Mouse (Mus musculus) embryonic facial prominence, embryonic 14.5 days (tissue): Measurements from ENCODE around the gene Cmas. TPM values are rescaled to one million over a fixed set of nuclear protein-coding genes. Genes with fewer than 3 reads are reported as not detected.

ENCODE experiments used
- ATAC-seq: fragments of 200-750 bp; cut with Nextera tagmentation; 2 replicates; pipeline ENCODE4 v1.8.0; 2017; ENCODE audit warnings: low read depth, moderate number of reproducible peaks, moderate TSS enrichment
- DNase-seq: peaks from one replicate; pipeline ENCODE4 v3.0.0-alpha.2; 2015; ENCODE audit warnings: low spot score
- H3K27ac ChIP-seq: fragments of 300-500 bp; sonication (generic); replicated peaks from 2 replicates; pipeline ENCODE4 v1.5.1; 2014; ENCODE audit warnings: low read depth, mild to moderate bottlenecking, low read length, moderate library complexity
- H3K27me3 ChIP-seq: fragments of 300-500 bp; sonication (generic); replicated peaks from 2 replicates; pipeline ENCODE4 v1.6.1; 2014; ENCODE audit warnings: low read length; ENCODE audit not compliant: control insufficient read depth, insufficient read depth
- H3K36me3 ChIP-seq: fragments of 300-500 bp; sonication (generic); 2 replicates; pipeline ENCODE4 v1.6.1; 2014; ENCODE audit warnings: low read length, mixed read lengths; ENCODE audit not compliant: control insufficient read depth, insufficient read depth
- H3K4me1 ChIP-seq: fragments of 300-500 bp; sonication (generic); 2 replicates; pipeline ENCODE4 v1.6.1; 2014; ENCODE audit warnings: antibody characterized with exemption, low read length; ENCODE audit not compliant: control insufficient read depth, insufficient read depth
- H3K4me2 ChIP-seq: fragments of 300-500 bp; sonication (generic); 2 replicates; pipeline ENCODE4 v1.6.1; 2014; ENCODE audit warnings: low read depth, mild to moderate bottlenecking, low read length, moderate library complexity, mixed read lengths
- H3K4me3 ChIP-seq: fragments of 300-500 bp; sonication (generic); 2 replicates; pipeline ENCODE4 v1.5.1; 2014; ENCODE audit warnings: low read depth, mild to moderate bottlenecking, low read length
- H3K9ac ChIP-seq: fragments of 300-500 bp; sonication (generic); 2 replicates; pipeline ENCODE4 v1.6.1; 2014; ENCODE audit warnings: low read depth, mild to moderate bottlenecking, low read length, moderate library complexity, mixed read lengths
- H3K9me3 ChIP-seq: fragments of 300-500 bp; sonication (generic); 2 replicates; pipeline ENCODE4 v1.6.1; 2016; ENCODE audit warnings: low read length; ENCODE audit not compliant: control insufficient read depth
- WGBS: fragments of 180-500 bp; shearing (Covaris S2); extraction: QIAGEN DNeasy Blood & Tissue Kit; methylation state at CpG from one replicate; pipeline ENCODE4 v1.1.7; 2014; 5-methylcytosine and 5-hydroxymethylcytosine counted together
- polyA plus RNA-seq: library from polyadenylated mRNA; unstranded; fragments of >200 nt; fragmentation: Nextera tagmentation; extraction: Ambion mirVana; gene quantifications from 2 replicates; pipeline ENCODE4 v1.2.1, GENCODE M21; 2014

Gene Cmas
- polyA plus RNA-seq, 1 experiment from 2014 or later = 95.6 TPM

DNA sequence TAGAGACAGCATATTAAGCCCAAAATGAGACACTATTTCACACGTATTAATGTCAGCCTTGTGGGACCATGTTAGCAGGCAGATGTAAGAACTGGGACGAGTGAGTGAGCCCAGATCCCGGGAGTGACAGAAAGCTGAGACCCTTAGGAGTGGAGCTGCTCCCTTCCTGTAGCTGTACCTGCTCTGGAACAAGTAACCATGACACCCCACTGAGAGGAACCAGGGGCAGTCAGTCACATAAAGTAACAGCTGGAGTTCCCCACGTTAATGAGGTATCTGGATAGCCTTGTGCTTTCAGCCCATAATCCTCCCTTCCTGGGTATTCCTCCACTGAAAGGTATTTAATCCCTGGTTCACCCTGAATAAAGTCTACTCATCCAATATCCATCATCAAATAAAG lies 13.3 kb upstream of the Cmas start:
- Histone ChIP-seq H3K9ac (no peak overlapping the region), H3K27ac (no peak overlapping the region), H3K27me3 (no peaks in the 10 kb centered on the region), H3K36me3 (no peaks in the 10 kb centered on the region), H3K4me2 (no peak overlapping the region), H3K4me1 (0 out of 2 replicates have a peak, but pooled peaks cover 5% of the 10 kb centered on the region), H3K4me3 (no peak overlapping the region), H3K9me3 (no peaks in the 10 kb centered on the region; the same call in 1 of the 2 replicates)
- DNase-seq (no peak), ATAC-seq (no peak)
- WGBS = 59% methylated on average over 4 of the region's 4 CpGs

DNA sequence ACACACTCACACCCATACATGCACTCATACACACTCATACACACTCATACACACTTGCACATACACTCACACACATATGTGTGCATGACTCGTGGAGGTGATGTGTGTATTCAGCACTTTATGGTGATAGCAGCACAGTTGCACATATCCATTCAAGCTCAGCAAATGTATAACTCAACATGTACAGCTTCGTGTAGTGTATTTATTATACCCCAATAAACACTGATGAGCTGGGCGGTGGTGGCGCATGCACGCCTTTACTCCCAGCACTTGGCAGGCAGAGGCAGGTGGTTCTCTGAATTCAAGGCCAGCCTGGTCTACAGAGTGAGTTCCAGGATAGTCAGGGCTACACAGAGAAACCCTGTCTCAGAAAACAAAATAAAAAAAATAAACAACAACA lies 11.0 kb upstream of the Cmas start:
- H3K9ac ChIP-seq = no peak overlapping the region
- no peaks in the 10 kb centered on the region for H3K27me3 ChIP-seq
- no peak overlapping the region for H3K4me2 ChIP-seq
- no peaks in the 10 kb centered on the region for H3K36me3 ChIP-seq
- ATAC-seq (no peak), DNase-seq (no peak)
- H3K27ac ChIP-seq = no peak overlapping the region
- no peaks in the 10 kb centered on the region; the same call in 1 of the 2 replicates for H3K9me3 ChIP-seq
- H3K4me3 ChIP-seq = no peak overlapping the region
- H3K4me1 ChIP-seq = 0 out of 2 replicates have a peak, but pooled peaks cover 5% of the 10 kb centered on the region
- WGBS = 88% methylated on average over 5 of the region's 5 CpGs

- H3K9ac ChIP-seq = no peak overlapping the region
- DNase-seq (no peak), ATAC-seq (no peak)
- H3K4me1 ChIP-seq = 0 out of 2 replicates have a peak, but pooled peaks cover 5% of the 10 kb centered on the region
- H3K27ac ChIP-seq = peak overlapping the region; percentile 61
- no peak overlapping the region for H3K4me3 ChIP-seq
- no peaks in the 10 kb centered on the region; the same call in 1 of the 2 replicates for H3K9me3 ChIP-seq
- H3K27me3 ChIP-seq = no peaks in the 10 kb centered on the region
- no peaks in the 10 kb centered on the region for H3K36me3 ChIP-seq
- no peak overlapping the region; the same call in 1 of the 2 replicates for H3K4me2 ChIP-seq
- 72% methylated on average over 7 of the region's 7 CpGs for WGBS
Observed at GRCm38 (mm10) chr6:142746765-142747164, 9.7 kb upstream of the Cmas start.

DNA sequence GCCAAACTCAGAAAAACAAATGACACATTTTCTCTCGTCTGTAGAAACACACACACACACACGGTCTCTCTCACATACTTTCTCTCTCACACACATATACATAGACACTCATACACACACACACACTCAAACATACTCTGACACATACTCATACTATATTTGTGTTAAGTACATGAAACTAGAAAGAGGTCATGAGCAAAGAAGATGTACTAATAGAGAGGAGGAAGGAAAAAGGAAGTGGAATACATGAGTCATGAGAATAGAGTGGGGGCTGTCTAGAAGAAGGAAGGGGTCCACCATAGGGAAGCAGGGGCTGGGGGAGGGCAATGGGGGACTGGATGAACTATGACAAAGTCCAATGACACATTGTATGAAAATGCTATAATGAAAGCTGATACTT lies 9.3 kb upstream of the Cmas start:
- H3K9ac ChIP-seq = no peak overlapping the region
- no peak overlapping the region for H3K4me2 ChIP-seq
- H3K4me1 ChIP-seq = 0 out of 2 replicates have a peak, but pooled peaks cover 5% of the 10 kb centered on the region
- H3K9me3 ChIP-seq = no peaks in the 10 kb centered on the region; the same call in 1 of the 2 replicates
- no peak for DNase-seq
- no peaks in the 10 kb centered on the region for H3K36me3 ChIP-seq
- no peaks in the 10 kb centered on the region for H3K27me3 ChIP-seq
- H3K27ac ChIP-seq = no peak overlapping the region
- no peak overlapping the region for H3K4me3 ChIP-seq
- 77% methylated on average over 2 of the region's 2 CpGs for WGBS
- ATAC-seq = no peak

DNA sequence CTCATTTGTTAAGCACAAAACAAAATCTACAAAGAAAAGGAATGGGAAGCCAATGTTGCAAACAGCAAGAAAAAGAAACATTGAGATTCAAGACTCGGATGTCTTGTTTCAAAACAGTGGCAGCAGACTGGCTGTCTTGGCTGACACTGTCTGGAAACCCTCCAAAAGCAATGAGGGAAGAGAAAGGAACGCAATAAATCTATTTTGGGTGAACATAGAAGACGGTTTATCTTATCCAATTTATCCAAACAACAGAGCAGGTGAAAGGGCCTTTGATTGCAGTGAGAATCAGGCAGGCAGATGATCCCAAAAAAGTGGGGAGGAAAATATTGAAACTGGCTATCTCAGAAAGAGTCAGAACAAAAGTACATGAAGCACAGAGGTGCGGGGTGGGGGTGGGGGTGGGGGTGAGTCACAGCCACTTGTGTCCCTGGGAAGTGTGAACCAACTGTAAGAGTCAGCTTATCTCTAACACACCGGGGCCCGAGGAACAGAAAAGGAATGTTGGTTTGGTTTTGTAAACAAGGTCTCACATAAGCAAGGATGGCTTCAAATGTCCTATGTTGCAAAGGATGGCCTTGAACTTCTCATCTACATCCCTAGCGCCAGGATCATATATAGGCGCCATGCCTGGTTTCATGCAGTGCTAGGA lies 8.3 kb upstream of the Cmas start:
- Histone ChIP-seq H3K4me3 (no peak overlapping the region), H3K36me3 (no peaks in the 10 kb centered on the region), H3K4me2 (no peak overlapping the region), H3K27me3 (no peaks in the 10 kb centered on the region), H3K27ac (no peak overlapping the region), H3K9me3 (no peaks in the 10 kb centered on the region; the same call in 1 of the 2 replicates), H3K4me1 (0 out of 2 replicates have a peak, but pooled peaks cover 5% of the 10 kb centered on the region), H3K9ac (no peak overlapping the region)
- no peak for ATAC-seq
- DNase-seq = peak; percentile 19
- 67% methylated on average over 8 of the region's 8 CpGs for whole genome bisulfite sequencing

DNA sequence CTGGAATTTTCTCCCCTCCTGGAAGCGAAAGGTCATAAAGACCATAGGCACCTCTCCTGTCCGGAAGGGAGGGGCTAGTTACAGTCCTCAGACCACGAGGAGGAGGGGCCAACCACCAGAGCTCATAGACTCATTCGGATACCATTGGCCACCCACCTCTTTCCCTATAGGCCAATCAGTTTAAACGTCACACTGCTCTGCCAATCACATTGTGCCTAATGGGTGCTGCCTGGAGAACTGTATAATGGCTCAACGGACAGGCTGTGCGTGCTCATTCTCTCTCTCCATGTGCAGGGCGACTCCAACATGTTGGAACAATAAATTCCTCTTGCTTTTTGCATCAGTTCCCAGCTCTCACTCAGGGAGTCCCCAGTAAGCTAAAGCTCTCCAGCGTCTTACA lies 5.1 kb upstream of the Cmas start:
- Histone ChIP-seq H3K4me2 (no peak overlapping the region), H3K9me3 (no peaks in the 10 kb centered on the region), H3K27ac (no peak overlapping the region), H3K4me3 (no peak overlapping the region), H3K27me3 (peaks cover 10% of the 10 kb centered on the region), H3K4me1 (0 out of 2 replicates have a peak, but pooled peaks cover 7% of the 10 kb centered on the region), H3K36me3 (no peaks in the 10 kb centered on the region), H3K9ac (no peak overlapping the region)
- DNase-seq = no peak
- WGBS = 49% methylated on average over 9 of the region's 9 CpGs
- peak; percentile 41; the same call in 1 of the 2 replicates for ATAC-seq

DNA sequence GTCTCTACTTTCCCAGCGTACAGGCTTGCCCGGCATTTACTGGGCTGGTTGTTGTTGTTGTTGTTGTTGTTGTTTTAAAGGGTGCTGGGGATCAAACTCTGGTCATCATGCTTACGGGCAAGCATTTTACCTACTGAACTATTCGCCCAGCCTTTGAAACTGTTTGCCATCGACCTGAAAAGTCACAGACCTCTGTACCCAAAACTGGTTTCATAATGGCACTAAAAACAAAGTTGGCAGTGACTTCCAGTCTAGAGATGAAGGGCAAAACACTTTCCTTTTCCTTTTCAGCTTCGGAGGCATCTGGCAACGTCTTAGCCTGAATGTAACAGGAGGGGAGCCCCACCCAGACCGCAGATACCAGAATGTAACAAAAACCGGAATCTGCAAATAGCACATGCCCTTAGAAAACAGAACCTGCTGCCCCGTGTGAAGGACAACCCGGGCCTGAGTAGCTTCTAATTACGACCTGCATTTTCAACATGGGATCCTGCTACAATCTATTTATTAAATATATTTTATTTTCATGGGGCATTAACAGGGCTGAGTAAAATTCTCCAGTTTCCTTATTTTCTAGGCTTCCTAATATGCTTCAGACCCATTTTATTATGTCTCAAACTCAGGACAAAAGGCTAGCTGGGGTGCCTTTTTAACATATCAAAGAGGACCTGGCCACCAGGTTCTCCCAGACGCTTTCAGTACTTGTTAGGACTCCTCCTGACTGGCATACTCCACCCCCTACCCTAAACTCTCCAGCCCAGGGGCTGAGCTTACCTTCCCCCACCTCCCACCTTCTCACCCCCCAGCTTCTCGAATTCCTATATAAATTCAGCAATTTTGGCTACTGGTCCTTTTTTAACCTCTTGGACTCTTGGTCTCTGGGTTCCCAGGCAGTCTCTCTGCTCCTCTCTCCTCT lies 3.9 kb upstream of the Cmas start:
- DNase-seq = peak; percentile 27
- Histone ChIP-seq H3K27ac (no peak overlapping the region), H3K36me3 (no peaks in the 10 kb centered on the region), H3K4me2 (no peak overlapping the region), H3K4me3 (no peak overlapping the region), H3K27me3 (peaks cover 10% of the 10 kb centered on the region), H3K9me3 (no peaks in the 10 kb centered on the region), H3K4me1 (peaks cover 4% of the 10 kb centered on the region; the same call in 1 of the 2 replicates), H3K9ac (no peak overlapping the region)
- 35% methylated on average over 14 of the region's 14 CpGs for WGBS
- no peak for ATAC-seq

DNA sequence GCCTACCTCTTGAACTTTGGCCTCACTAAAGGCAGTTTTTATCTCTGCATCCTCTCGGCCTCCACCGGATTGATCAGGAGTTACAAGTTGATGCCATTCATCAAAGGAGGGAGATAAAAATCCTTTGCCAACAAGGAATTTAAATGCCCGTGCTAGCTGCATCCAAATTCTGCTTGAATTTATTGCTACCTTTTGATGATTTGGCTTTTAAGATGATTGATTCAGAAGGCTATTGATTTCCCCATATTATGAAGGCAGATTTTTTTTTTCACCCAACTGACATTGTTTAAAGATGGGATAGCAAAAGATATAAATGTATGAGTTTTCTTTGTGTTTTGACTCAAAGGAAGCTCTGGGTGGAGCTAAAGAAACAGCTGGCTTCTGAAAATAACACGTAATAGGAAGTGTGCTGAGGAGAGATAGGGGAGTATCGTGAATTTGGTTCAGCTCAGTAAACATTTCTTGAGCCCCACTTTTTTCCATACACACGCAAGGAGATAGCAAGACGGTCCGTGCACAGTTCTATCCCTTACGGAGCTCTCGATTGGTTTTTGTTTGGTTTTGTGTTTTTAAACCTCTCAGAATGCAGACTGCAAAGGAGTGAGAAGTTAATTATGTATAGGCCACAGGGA lies 964 bp downstream of the Cmas start:
- peak; percentile 32 for DNase-seq

More for the DNA sequence above, 964 bp downstream of the Cmas start:
- Histone ChIP-seq H3K4me3 (peak overlapping the region; percentile 84), H3K9me3 (no peaks in the 10 kb centered on the region), H3K4me2 (peak overlapping the region; percentile 78), H3K27me3 (peaks cover 10% of the 10 kb centered on the region), H3K27ac (peak overlapping the region; percentile 72), H3K36me3 (peaks cover 15% of the 10 kb centered on the region; the same call in 1 of the 2 replicates), H3K4me1 (peaks cover 11% of the 10 kb centered on the region), H3K9ac (peak overlapping the region; percentile 90)
- WGBS = 47% methylated on average over 10 of the region's 10 CpGs
- no peak for ATAC-seq
